Comparison of ENCODE assay signal across 10 mouse cellular contexts in the genomic region with DNA sequence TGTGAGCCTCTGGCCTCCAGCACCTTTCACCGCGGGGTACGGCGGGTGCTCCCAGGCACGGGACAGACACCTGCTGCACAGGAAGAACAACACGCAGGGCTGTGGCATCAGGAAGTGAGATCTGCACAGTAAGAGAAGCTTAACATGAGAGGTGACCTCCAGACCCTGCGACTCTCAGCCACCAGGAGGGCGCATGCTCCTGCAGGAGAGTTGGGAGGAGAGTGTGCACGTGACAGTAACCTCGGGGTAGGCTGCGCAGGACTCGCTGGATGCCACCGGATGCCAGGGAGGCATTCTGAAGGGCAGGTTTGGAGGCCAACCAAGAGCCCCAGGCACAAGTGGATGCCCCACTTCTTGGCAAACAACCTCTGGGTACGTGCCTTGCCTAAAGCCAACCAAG.
A peak's percentile ranks its signal among the peaks of the same experiment; 100 is the strongest.
DNase-seq lines count a peak whose midpoint lies in the region.
"Had no signal": no experiment of that assay in that cellular context is flagged by ENCODE, and none has a peak within 500 bp of the region (broad histone marks: within the 10 kb centered on the region; RNA-seq: fewer than 3 reads in every experiment).

No protein-coding gene starts in this region.

- peak; percentile 45 for DNase-seq in urinary bladder, postnatal 14 days (ENCODE audit: low spot score)
- DNase-seq in urinary bladder, postnatal 4 days (ENCODE audit: low spot score in 2 of 2) = no peak
- DNase-seq in kidney, adult 11 months = peak; percentile 77
- DNase-seq in lung, postnatal 10 days = peak; percentile 23
- DNase-seq in cerebellum, adult 9-10 months = no peak
- no peak for DNase-seq in natural killer cell, adult 2 months (ENCODE audit: low spot score in 2 of 2)
- DNase-seq in cerebellum, postnatal 25 days = no peak
- DNase-seq in cerebellum, adult 9-11 months = no peak
- DNase-seq: liver, embryonic 13.5 days; right cerebral cortex, postnatal 14 days had no signal

Comparison
In these comparisons a context has a peak if more than half of its experiments do, and no peak if none do; other contexts are left out.
1. DNase-seq: peak in urinary bladder, postnatal 14 days (single experiment), kidney, adult 11 months (single experiment) and lung, postnatal 10 days (single experiment); none in urinary bladder, postnatal 4 days (0 of 2), cerebellum, adult 9-10 months (single experiment), natural killer cell, adult 2 months (0 of 2), cerebellum, postnatal 25 days (0 of 2) and cerebellum, adult 9-11 months (single experiment).